9 mouse cellular contexts compared by ENCODE assay signal in the genomic region with DNA sequence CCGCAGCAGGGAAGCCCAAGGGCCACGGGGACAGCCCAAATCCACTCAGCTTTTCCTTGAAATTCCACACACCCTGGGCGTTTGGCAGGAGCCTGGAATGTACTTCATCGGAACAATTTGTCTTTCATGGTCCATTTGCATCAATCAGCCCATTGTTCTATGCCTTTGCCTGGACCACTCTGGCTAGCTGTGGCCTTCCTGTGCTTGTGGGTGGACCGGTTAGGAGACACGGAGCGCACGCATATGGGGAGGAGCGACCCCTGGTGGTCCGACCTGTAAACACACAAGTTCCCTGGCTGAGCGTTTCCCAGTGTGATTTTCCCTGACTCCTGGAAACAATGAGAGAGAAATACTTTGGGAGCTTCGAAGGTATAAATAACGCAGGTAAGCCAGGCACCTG. TPM values are rescaled to one million over a fixed set of nuclear protein-coding genes. Genes with fewer than 3 reads are reported as not detected.
DNase-seq lines count a peak whose midpoint lies in the region; ATAC-seq and TF ChIP-seq lines count a peak whose summit lies in the region.
"Had no signal": no experiment of that assay in that cellular context is flagged by ENCODE, and none has a peak within 500 bp of the region (broad histone marks: within the 10 kb centered on the region; RNA-seq: fewer than 3 reads in every experiment).

No protein-coding gene starts in this region.

- peak; percentile 69 to 71 for DNase-seq in B cell, adult 2 months
- DNase-seq in adrenal gland, postnatal 25 days = peak; percentile 81
- peak; percentile 70 for DNase-seq in liver

- no peaks in the 10 kb centered on the region for H3K36me3 ChIP-seq in embryonic facial prominence, embryonic 12.5 days
- no peaks in the 10 kb centered on the region for H3K36me3 ChIP-seq in heart, embryonic 12.5 days
- H3K36me3 ChIP-seq in kidney, embryonic 14.5 days (ENCODE audit: control insufficient read depth, insufficient read depth, low read length) = no peaks in the 10 kb centered on the region
- no peaks in the 10 kb centered on the region for H3K36me3 ChIP-seq in neural tube, embryonic 12.5 days
- no peaks in the 10 kb centered on the region for H3K36me3 ChIP-seq in testis, adult 2 months (ENCODE audit: control insufficient read depth, insufficient read depth, low read length)
- H3K36me3 ChIP-seq: embryonic facial prominence, embryonic 15.5 days had no signal

- H3K9me3 ChIP-seq in embryonic facial prominence, embryonic 12.5 days = no peaks in the 10 kb centered on the region
- no peaks in the 10 kb centered on the region for H3K9me3 ChIP-seq in heart, embryonic 12.5 days (replicated peaks)
- no peaks in the 10 kb centered on the region for H3K9me3 ChIP-seq in kidney, embryonic 14.5 days (ENCODE audit: control insufficient read depth, low read length)
- H3K9me3 ChIP-seq in neural tube, embryonic 12.5 days = no peaks in the 10 kb centered on the region
- H3K9me3 ChIP-seq: embryonic facial prominence, embryonic 15.5 days had no signal

- WGBS in embryonic facial prominence, embryonic 12.5 days = 9% methylated on average over 13 of the region's 13 CpGs
- WGBS in heart, embryonic 12.5 days = 15% methylated on average over 13 of the region's 13 CpGs
- WGBS in kidney, embryonic 14.5 days = 9% methylated on average over 13 of the region's 13 CpGs
- WGBS in neural tube, embryonic 12.5 days = 6% methylated on average over 13 of the region's 13 CpGs

- H3K27ac ChIP-seq in embryonic facial prominence, embryonic 12.5 days = no peak overlapping the region
- no peak overlapping the region for H3K27ac ChIP-seq in heart, embryonic 12.5 days (ENCODE audit: poor library complexity, severe bottlenecking)
- H3K27ac ChIP-seq in kidney, embryonic 14.5 days (ENCODE audit: low read depth, low read length) = 0 out of 2 replicates have a peak overlapping the region, but pooled peaks have one; percentile 38
- no peak overlapping the region for H3K27ac ChIP-seq in neural tube, embryonic 12.5 days
- H3K27ac ChIP-seq in testis, adult 2 months (ENCODE audit: control insufficient read depth, insufficient read depth, low read depth, low read length) = no peak overlapping the region; the same call in 1 of the 2 replicates
- H3K27ac ChIP-seq: embryonic facial prominence, embryonic 15.5 days had no signal

- peaks cover 18% of the 10 kb centered on the region for H3K4me1 ChIP-seq in embryonic facial prominence, embryonic 12.5 days
- H3K4me1 ChIP-seq in heart, embryonic 12.5 days (replicated peaks) = peaks cover 36% of the 10 kb centered on the region
- peaks cover 32% of the 10 kb centered on the region for H3K4me1 ChIP-seq in kidney, embryonic 14.5 days (ENCODE audit: control insufficient read depth, insufficient read depth, low read length)
- peaks cover 28% of the 10 kb centered on the region for H3K4me1 ChIP-seq in neural tube, embryonic 12.5 days
- peaks cover 16% of the 10 kb centered on the region for H3K4me1 ChIP-seq in testis, adult 2 months (ENCODE audit: control insufficient read depth, insufficient read depth, low read length)

- no peaks in the 10 kb centered on the region; the same call in 1 of the 2 replicates for H3K27me3 ChIP-seq in embryonic facial prominence, embryonic 12.5 days
- no peaks in the 10 kb centered on the region for H3K27me3 ChIP-seq in heart, embryonic 12.5 days (replicated peaks)
- H3K27me3 ChIP-seq in kidney, embryonic 14.5 days (ENCODE audit: control insufficient read depth, insufficient read depth, low read length) = no peaks in the 10 kb centered on the region
- no peaks in the 10 kb centered on the region for H3K27me3 ChIP-seq in neural tube, embryonic 12.5 days (replicated peaks)
- H3K27me3 ChIP-seq in testis, adult 2 months (ENCODE audit: control insufficient read depth, insufficient read depth, low read length) = no peaks in the 10 kb centered on the region
- H3K27me3 ChIP-seq: embryonic facial prominence, embryonic 15.5 days had no signal

- no peak overlapping the region for H3K4me3 ChIP-seq in embryonic facial prominence, embryonic 12.5 days
- no peak overlapping the region for H3K4me3 ChIP-seq in heart, embryonic 12.5 days
- H3K4me3 ChIP-seq in kidney, embryonic 14.5 days (ENCODE audit: low read length) = no peak overlapping the region
- no peak overlapping the region for H3K4me3 ChIP-seq in neural tube, embryonic 12.5 days
- H3K4me3 ChIP-seq in testis, adult 2 months (ENCODE audit: control insufficient read depth, low read depth, low read length) = no peak overlapping the region; the same call in 1 of the 2 replicates
- H3K4me3 ChIP-seq: embryonic facial prominence, embryonic 15.5 days had no signal

- ATAC-seq in embryonic facial prominence, embryonic 12.5 days (ENCODE audit: insufficient number of reproducible peaks, insufficient read depth, low FRiP score, low TSS enrichment) = no peak
- ATAC-seq in heart, embryonic 12.5 days (ENCODE audit: insufficient number of reproducible peaks, low FRiP score) = 0 out of 2 replicates have a peak, but pooled peaks have one; percentile 34
- ATAC-seq in kidney, embryonic 14.5 days (ENCODE audit: low FRiP score, low TSS enrichment) = no peak
- ATAC-seq in neural tube, embryonic 12.5 days (ENCODE audit: low FRiP score, low read depth) = peak; percentile 84

- peak; percentile 98 for TF ChIP-seq CTCF in testis, adult 2 months (IDR thresholded peaks at IDR 0.05; ENCODE audit: control insufficient read depth, insufficient read depth, insufficient replicate concordance, low read depth, low read length)

- no peak for TF ChIP-seq POLR2A in testis, adult 2 months (IDR thresholded peaks at IDR 0.05; ENCODE audit: control insufficient read depth, low read depth, low read length)

- peak overlapping the region; percentile 25; the same call in 1 of the 2 replicates for H3K9ac ChIP-seq in embryonic facial prominence, embryonic 12.5 days
- H3K9ac ChIP-seq in heart, embryonic 12.5 days = peak overlapping the region; percentile 28; the same call in 1 of the 2 replicates
- no peak overlapping the region for H3K9ac ChIP-seq in kidney, embryonic 14.5 days (ENCODE audit: low read depth, low read length)
- H3K9ac ChIP-seq in neural tube, embryonic 12.5 days = no peak overlapping the region
- H3K9ac ChIP-seq: embryonic facial prominence, embryonic 15.5 days had no signal

- H3K4me2 ChIP-seq in embryonic facial prominence, embryonic 12.5 days (replicated peaks) = no peak overlapping the region
- H3K4me2 ChIP-seq in heart, embryonic 12.5 days = no peak overlapping the region
- no peak overlapping the region for H3K4me2 ChIP-seq in kidney, embryonic 14.5 days (replicated peaks; ENCODE audit: low read depth, low read length)
- H3K4me2 ChIP-seq in neural tube, embryonic 12.5 days (replicated peaks) = no peak overlapping the region
- H3K4me2 ChIP-seq: embryonic facial prominence, embryonic 15.5 days had no signal

RNA-seq across cellular contexts. Expression of a gene that starts 2.0 kb away (rescaled TPM):
- not detected in 2 replicates for total RNA-seq in adrenal gland, postnatal 25 days (2021)
- 48.6 and 66.8 TPM in 2 replicates for polyA plus RNA-seq in embryonic facial prominence, embryonic 12.5 days (2016; fragmentation: Nextera tagmentation; extraction: Ambion mirVana)
- polyA plus RNA-seq in heart, embryonic 12.5 days (2016; fragmentation: Nextera tagmentation; extraction: Ambion mirVana) = 3,113 and 3,172 TPM in 2 replicates
- polyA plus RNA-seq in kidney, embryonic 14.5 days (2014; fragmentation: Nextera tagmentation; extraction: Ambion mirVana) = 18.3 and 20.3 TPM in 2 replicates
- 27.4 and 41.5 TPM in 2 replicates for polyA plus RNA-seq in neural tube, embryonic 12.5 days (2016; fragmentation: Nextera tagmentation; extraction: Ambion mirVana)
- 0.79 and 0.99 TPM in 2 replicates for polyA plus RNA-seq in testis, adult 2 months (2012; rRNA removed)

RNA-seq across cellular contexts. Expression of a gene that starts 15.3 kb away (rescaled TPM):
- total RNA-seq in adrenal gland, postnatal 25 days (2021) = 31.3 and 35.1 TPM in 2 replicates
- 52.8 and 55.0 TPM in 2 replicates for polyA plus RNA-seq in embryonic facial prominence, embryonic 12.5 days (2016; fragmentation: Nextera tagmentation; extraction: Ambion mirVana)
- 73.0 and 74.1 TPM in 2 replicates for polyA plus RNA-seq in heart, embryonic 12.5 days (2016; fragmentation: Nextera tagmentation; extraction: Ambion mirVana)
- 85.6 and 102 TPM in 2 replicates for polyA plus RNA-seq in kidney, embryonic 14.5 days (2014; fragmentation: Nextera tagmentation; extraction: Ambion mirVana)
- polyA plus RNA-seq in neural tube, embryonic 12.5 days (2016; fragmentation: Nextera tagmentation; extraction: Ambion mirVana) = 21.9 and 24.1 TPM in 2 replicates
- 3.2 and 5.4 TPM in 2 replicates for polyA plus RNA-seq in testis, adult 2 months (2012; rRNA removed)

RNA-seq across cellular contexts. Expression of a gene that starts 37.2 kb away (rescaled TPM):
- total RNA-seq in adrenal gland, postnatal 25 days (2021) = not detected in 2 replicates
- 6.6 TPM in 2 replicates for polyA plus RNA-seq in embryonic facial prominence, embryonic 12.5 days (2016; fragmentation: Nextera tagmentation; extraction: Ambion mirVana)
- 3.0 and 3.3 TPM in 2 replicates for polyA plus RNA-seq in heart, embryonic 12.5 days (2016; fragmentation: Nextera tagmentation; extraction: Ambion mirVana)
- 12.1 and 19.5 TPM in 2 replicates for polyA plus RNA-seq in kidney, embryonic 14.5 days (2014; fragmentation: Nextera tagmentation; extraction: Ambion mirVana)
- 0.68 and 0.75 TPM in 2 replicates for polyA plus RNA-seq in neural tube, embryonic 12.5 days (2016; fragmentation: Nextera tagmentation; extraction: Ambion mirVana)
- polyA plus RNA-seq in testis, adult 2 months (2012; rRNA removed) = 0.15 and 1.2 TPM in 2 replicates

RNA-seq across cellular contexts. Expression of a gene that starts 54.9 kb away (rescaled TPM):
- 0.95 and 2.2 TPM in 2 replicates for total RNA-seq in adrenal gland, postnatal 25 days (2021)
- polyA plus RNA-seq in embryonic facial prominence, embryonic 12.5 days (2016; fragmentation: Nextera tagmentation; extraction: Ambion mirVana) = 23.0 and 27.7 TPM in 2 replicates
- polyA plus RNA-seq in heart, embryonic 12.5 days (2016; fragmentation: Nextera tagmentation; extraction: Ambion mirVana) = 5,319 and 5,490 TPM in 2 replicates
- polyA plus RNA-seq in kidney, embryonic 14.5 days (2014; fragmentation: Nextera tagmentation; extraction: Ambion mirVana) = 2.0 and 2.3 TPM in 2 replicates
- polyA plus RNA-seq in neural tube, embryonic 12.5 days (2016; fragmentation: Nextera tagmentation; extraction: Ambion mirVana) = 13.3 and 19.4 TPM in 2 replicates
- polyA plus RNA-seq in testis, adult 2 months (2012; rRNA removed) = 2.2 and 2.3 TPM in 2 replicates

Comparison
In these comparisons a context has a peak if more than half of its experiments do, and no peak if none do; other contexts are left out.
1. ATAC-seq: peak in heart, embryonic 12.5 days (single experiment) and neural tube, embryonic 12.5 days (single experiment); none in embryonic facial prominence, embryonic 12.5 days (single experiment) and kidney, embryonic 14.5 days (single experiment).
2. H3K9ac ChIP-seq: peak in embryonic facial prominence, embryonic 12.5 days (single experiment) and heart, embryonic 12.5 days (single experiment); none in kidney, embryonic 14.5 days (single experiment) and neural tube, embryonic 12.5 days (single experiment).
3. RNA of a gene that starts 2.0 kb away (polyA plus RNA-seq): 3,113 to 3,172 TPM in heart, embryonic 12.5 days; 48.6 to 66.8 TPM in embryonic facial prominence, embryonic 12.5 days, 27.4 to 41.5 TPM in neural tube, embryonic 12.5 days, 18.3 to 20.3 TPM in kidney, embryonic 14.5 days and 0.79 to 0.99 TPM in testis, adult 2 months; every median in the first group is over 10 times any median in the second.
4. Peak in every context shown above with its lines, with median percentiles within 50 percentile points of each other: DNase-seq.